In the genomic region with DNA sequence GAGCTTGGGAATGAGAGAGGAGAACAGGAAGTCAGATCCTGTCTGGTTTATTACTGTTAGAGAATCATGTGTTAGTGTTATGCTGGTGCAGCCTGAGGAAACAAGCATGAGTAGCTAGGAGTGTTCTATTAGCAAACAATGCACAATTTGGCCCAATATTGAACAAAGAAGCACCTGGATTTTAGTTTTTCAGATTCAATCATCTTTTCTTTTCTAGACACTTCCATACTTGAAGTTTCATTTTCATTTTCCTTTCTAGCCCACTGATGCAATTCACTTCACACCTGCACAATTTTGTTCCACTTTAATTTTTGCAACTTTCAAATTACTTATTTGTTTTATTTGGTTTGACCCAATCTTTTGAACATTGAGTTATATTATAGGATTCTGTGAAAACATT, we compare ENCODE assay signal across 24 mouse cellular contexts. TPM values are rescaled to one million over a fixed set of nuclear protein-coding genes. Genes with fewer than 3 reads are reported as not detected.
"Had no signal": no experiment of that assay in that cellular context is flagged by ENCODE, and none has a peak within 500 bp of the region (broad histone marks: within the 10 kb centered on the region; RNA-seq: fewer than 3 reads in every experiment).

No protein-coding gene starts in this region.

- DNase-seq: retina, postnatal 1 day; right cerebral cortex, adult 18-20 months; right cerebral cortex, postnatal 14 days; right cerebral cortex, postnatal 25 days; right cerebral cortex, postnatal 4 days; spleen, adult 18-20 months; thymus, adult 18-20 months; thymus, adult 2 months; thymus, postnatal 14 days; thymus, postnatal 25 days; thymus, postnatal 36 days; thymus, postnatal 4 days had no signal

- H3K4me2 ChIP-seq: neural tube, embryonic 13.5 days; neural tube, embryonic 15.5 days; stomach, embryonic 15.5 days had no signal

- H3K27me3 ChIP-seq: neural tube, embryonic 13.5 days; neural tube, embryonic 15.5 days; stomach, embryonic 15.5 days had no signal

- H3K4me3 ChIP-seq: neural tube, embryonic 13.5 days; neural tube, embryonic 15.5 days; stomach, embryonic 15.5 days had no signal

- H3K4me1 ChIP-seq: neural tube, embryonic 13.5 days; neural tube, embryonic 15.5 days; stomach, embryonic 15.5 days had no signal

- H3K36me3 ChIP-seq: neural tube, embryonic 13.5 days; neural tube, embryonic 15.5 days; stomach, embryonic 15.5 days had no signal

- H3K9me3 ChIP-seq: neural tube, embryonic 13.5 days; neural tube, embryonic 15.5 days; stomach, embryonic 15.5 days had no signal

- H3K27ac ChIP-seq: neural tube, embryonic 13.5 days; neural tube, embryonic 15.5 days; stomach, embryonic 15.5 days; stomach, postnatal 0 days had no signal

- H3K9ac ChIP-seq: neural tube, embryonic 13.5 days; neural tube, embryonic 15.5 days; stomach, embryonic 15.5 days had no signal

RNA-seq across cellular contexts. Expression of a gene that starts 35.7 kb away (rescaled TPM):
- total RNA-seq: neutrophil, adult 5-6 weeks had no signal
- polyA plus RNA-seq: neural tube, embryonic 13.5 days; neural tube, embryonic 14.5 days; neural tube, embryonic 15.5 days; small intestine, adult 2 months; spleen, adult 2 months; stomach, embryonic 14.5 days; stomach, embryonic 15.5 days; stomach, embryonic 16.5 days; stomach, postnatal 0 days; thymus, postnatal 0 days; urinary bladder, adult 2 months had no signal
